Mouse (Mus musculus): Measurements from ENCODE around the gene Ntrk2.

- TF ChIP-seq CTCF (IDR thresholded peaks at IDR 0.05; ENCODE audit: low read depth) = no peak
- TF ChIP-seq EP300 (IDR thresholded peaks at IDR 0.05; ENCODE audit: low read depth) = no peak
Observed at GRCm38 (mm10) chr13:59003807-59004173, 197.4 kb downstream of the Ntrk2 start.
